Mouse (Mus musculus): ENCODE results near the gene Egln2.

DNA sequence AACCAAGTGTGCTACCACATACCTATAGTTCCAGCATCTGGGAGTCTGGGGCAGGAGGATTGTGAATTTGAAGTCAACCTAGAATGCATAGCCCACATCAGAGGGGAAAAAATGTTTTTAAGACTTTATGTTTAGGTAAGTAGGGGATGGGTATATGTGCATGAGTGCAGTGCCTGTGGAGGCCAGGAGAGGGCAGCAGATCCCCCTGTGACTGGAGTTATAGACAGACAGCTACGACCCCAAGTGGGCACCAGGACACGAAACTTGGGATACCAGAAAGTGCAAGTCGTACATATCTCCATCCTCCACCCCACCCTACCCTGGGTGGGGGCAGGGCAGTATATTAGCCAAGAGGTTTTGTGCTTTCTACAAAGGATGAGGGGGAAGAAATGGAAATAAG is 18.4 kb upstream of the Egln2 start:
- TF ChIP-seq CTCF (IDR thresholded peaks at IDR 0.05; ENCODE audit: low read depth) (peak; percentile 86), EP300 (IDR thresholded peaks at IDR 0.05; ENCODE audit: low read depth) (no peak)
